Mouse (Mus musculus) liver, embryonic 14.5 days (tissue): ENCODE results near the gene Hivep3. TPM values are rescaled to one million over a fixed set of nuclear protein-coding genes. Genes with fewer than 3 reads are reported as not detected.

ENCODE experiments used
- ATAC-seq: fragments of 200-750 bp; cut with Nextera tagmentation; 2 replicates; pipeline ENCODE4 v1.8.0; 2017; ENCODE audit warnings: moderate number of reproducible peaks, mild to moderate bottlenecking, moderate library complexity; ENCODE audit not compliant: insufficient read depth
- DNase-seq, 3 experiments: peaks; one replicate each; pipeline ENCODE4 v3.0.0-alpha.2; 2012 to 2013; ENCODE audit warnings: low read depth in 3 of 3, low spot score in 3 of 3
- H3K27ac ChIP-seq: fragments of 300-500 bp; sonication (generic); 2 replicates; pipeline ENCODE4 v1.5.1; 2014; ENCODE audit warnings: moderate library complexity, mild to moderate bottlenecking, control low read depth, inconsistent platforms
- H3K27me3 ChIP-seq: fragments of 300-500 bp; sonication (generic); 2 replicates; pipeline ENCODE4 v1.6.1; 2014; ENCODE audit warnings: mild to moderate bottlenecking, low read length, moderate library complexity; ENCODE audit not compliant: control insufficient read depth, insufficient read depth
- H3K36me3 ChIP-seq: fragments of 300-500 bp; sonication (generic); replicated peaks from 2 replicates; pipeline ENCODE4 v1.6.1; 2014; ENCODE audit warnings: low read depth; ENCODE audit not compliant: control insufficient read depth, insufficient read depth
- H3K4me1 ChIP-seq, 2 experiments: fragments of 200-500 bp in 1 of 2; fragments of 300-500 bp in 1 of 2; sonication (generic) in 1 of 2; replicated peaks; 2 replicates each; pipeline ENCODE4 v1.6.1; 2012 to 2014; ENCODE audit warnings: antibody characterized with exemption in 1 of 2, inconsistent platforms in 1 of 2, low read length in 1 of 2; ENCODE audit not compliant: control insufficient read depth in 2 of 2, insufficient read depth in 2 of 2
- H3K4me2 ChIP-seq: fragments of 300-500 bp; sonication (generic); 2 replicates; pipeline ENCODE4 v1.6.1; 2014; ENCODE audit warnings: low read depth, mild to moderate bottlenecking, control low read depth, moderate library complexity
- H3K4me3 ChIP-seq, 2 experiments: fragments of 200-500 bp in 1 of 2; fragments of 300-500 bp in 1 of 2; sonication (generic) in 1 of 2; 2 replicates each; pipeline ENCODE4 v1.5.1; 2012 to 2014; ENCODE audit warnings: low read depth in 2 of 2, low read length in 2 of 2, mild to moderate bottlenecking in 2 of 2, control low read depth in 1 of 2, inconsistent platforms in 1 of 2, moderate library complexity in 1 of 2; ENCODE audit not compliant: insufficient read depth in 1 of 2
- H3K9ac ChIP-seq: fragments of 300-500 bp; sonication (generic); replicated peaks from 2 replicates; pipeline ENCODE4 v1.6.1; 2014; ENCODE audit warnings: mild to moderate bottlenecking, control low read depth, moderate library complexity
- H3K9me3 ChIP-seq: fragments of 300-500 bp; sonication (generic); 2 replicates; pipeline ENCODE4 v1.6.1; 2016; ENCODE audit warnings: low read length, mixed read lengths; ENCODE audit not compliant: control insufficient read depth
- CTCF ChIP-seq: IDR thresholded peaks from 2 replicates; pipeline ENCODE4 v1.5.1; 2016; ENCODE audit warnings: antibody characterized with exemption, low read depth, control low read depth
- EP300 ChIP-seq: IDR thresholded peaks from 2 replicates; pipeline ENCODE4 v1.6.1; 2016; ENCODE audit warnings: antibody characterized with exemption, low read depth
- WGBS: fragments of 180-500 bp; shearing (Covaris S2); extraction: QIAGEN DNeasy Blood & Tissue Kit; methylation state at CpG from one replicate; pipeline ENCODE4 v1.1.7; 2014; ENCODE audit not compliant: insufficient replicate concordance; 5-methylcytosine and 5-hydroxymethylcytosine counted together
- polyA plus RNA-seq, 2 experiments: library from polyadenylated mRNA; depleted of rRNA in 1 of 2; stranded (reverse) in 1 of 2; unstranded in 1 of 2; fragments of >200 nt; fragmentation: Nextera tagmentation in 1 of 2; extraction: Ambion mirVana in 1 of 2; gene quantifications; 2 replicates each; pipeline versions ENCODE4 v1.2.1 to v1.2.3; 2012 to 2014

The Hivep3 gene
- polyA plus RNA-seq, 2 experiments, result 1.9 to 2.7 TPM

GRCm38 (mm10) chr4:120150345-120150920 is 416.8 kb downstream of the Hivep3 start:
- 26% methylated on average over 6 of the region's 6 CpGs for WGBS
- no peak overlapping the region for H3K27ac ChIP-seq
- H3K27me3 ChIP-seq, result no peaks in the 10 kb centered on the region; the same call in none of the 2 replicates
- H3K9me3 ChIP-seq, result no peaks in the 10 kb centered on the region
- ATAC-seq, result no peak
- DNase-seq, result no peak
- no peak overlapping the region for H3K4me2 ChIP-seq
- no peak for TF ChIP-seq EP300
- no peak for TF ChIP-seq CTCF
- no peaks in the 10 kb centered on the region for H3K36me3 ChIP-seq
- no peak overlapping the region for H3K4me3 ChIP-seq
- H3K4me1 ChIP-seq, result no peaks in the 10 kb centered on the region
- H3K9ac ChIP-seq, result no peak overlapping the region

GRCm38 (mm10) chr4:120151906-120152305 is 418.3 kb downstream of the Hivep3 start:
- no peak overlapping the region for H3K27ac ChIP-seq
- no peak overlapping the region for H3K4me3 ChIP-seq
- TF ChIP-seq CTCF (no peak), EP300 (no peak)
- no peaks in the 10 kb centered on the region for H3K4me1 ChIP-seq
- no peaks in the 10 kb centered on the region for H3K36me3 ChIP-seq
- H3K9ac ChIP-seq, result no peak overlapping the region
- H3K9me3 ChIP-seq, result no peaks in the 10 kb centered on the region
- no peak for ATAC-seq
- no peak overlapping the region for H3K4me2 ChIP-seq
- DNase-seq, result no peak
- no peaks in the 10 kb centered on the region; the same call in none of the 2 replicates for H3K27me3 ChIP-seq
- WGBS, result 68% methylated on average over 6 of the region's 6 CpGs

GRCm38 (mm10) chr4:120152648-120153047 is 419.1 kb downstream of the Hivep3 start:
- H3K4me2 ChIP-seq, result no peak overlapping the region
- H3K9me3 ChIP-seq, result no peaks in the 10 kb centered on the region
- no peaks in the 10 kb centered on the region; the same call in none of the 2 replicates for H3K27me3 ChIP-seq
- ATAC-seq (no peak), DNase-seq (no peak)
- TF ChIP-seq CTCF, result peak; percentile 56
- no peak for TF ChIP-seq EP300
- WGBS, result 42% methylated on average over 4 of the region's 4 CpGs
- H3K36me3 ChIP-seq, result no peaks in the 10 kb centered on the region
- no peak overlapping the region for H3K9ac ChIP-seq
- no peak overlapping the region for H3K4me3 ChIP-seq
- no peaks in the 10 kb centered on the region for H3K4me1 ChIP-seq
- no peak overlapping the region for H3K27ac ChIP-seq

GRCm38 (mm10) chr4:120153736-120154135 is 420.2 kb downstream of the Hivep3 start:
- Histone ChIP-seq H3K36me3 (no peaks in the 10 kb centered on the region), H3K27me3 (no peaks in the 10 kb centered on the region; the same call in none of the 2 replicates), H3K27ac (no peak overlapping the region), H3K4me1 (no peaks in the 10 kb centered on the region), H3K4me2 (no peak overlapping the region), H3K9me3 (no peaks in the 10 kb centered on the region), H3K4me3 (no peak overlapping the region), H3K9ac (no peak overlapping the region)
- 65% methylated on average over 3 of the region's 3 CpGs for WGBS
- no peak for DNase-seq
- no peak for ATAC-seq
- TF ChIP-seq CTCF (no peak), EP300 (no peak)

- DNase-seq, result no peak
- no peak overlapping the region for H3K4me3 ChIP-seq
- no peak for TF ChIP-seq EP300
- no peak for TF ChIP-seq CTCF
- H3K36me3 ChIP-seq, result no peaks in the 10 kb centered on the region
- H3K4me2 ChIP-seq, result no peak overlapping the region
- no peaks in the 10 kb centered on the region for H3K27me3 ChIP-seq
- no peaks in the 10 kb centered on the region for H3K9me3 ChIP-seq
- no peaks in the 10 kb centered on the region for H3K4me1 ChIP-seq
- no peak overlapping the region for H3K27ac ChIP-seq
- 38% methylated on average over 5 of the region's 5 CpGs for WGBS
- H3K9ac ChIP-seq, result no peak overlapping the region
- no peak for ATAC-seq
These were observed 425.2 kb downstream of the Hivep3 start for GRCm38 (mm10) chr4:120158714-120159310.
